Mouse (Mus musculus): ENCODE measurements around the gene Sp9. TPM values are rescaled to one million over a fixed set of nuclear protein-coding genes. Genes with fewer than 3 reads are reported as not detected.

Sp9 gene
- polyA plus RNA-seq, 1 experiment from 2014 or later, result 4.6 TPM

GRCm38 (mm10) chr2:73268281-73268680 lies 3.4 kb upstream of the Sp9 start:
- no peak for ATAC-seq (ENCODE audit: low FRiP score, low read depth)
- under 1% methylated on average over 12 of the region's 12 CpGs for WGBS
- no peaks in the 10 kb centered on the region for H3K9me3 ChIP-seq
- H3K4me1 ChIP-seq, result peaks cover 53% of the 10 kb centered on the region
- H3K4me3 ChIP-seq, result no peak overlapping the region
- peaks cover 95% of the 10 kb centered on the region for H3K27me3 ChIP-seq
- H3K4me2 ChIP-seq (replicated peaks), result no peak overlapping the region
- no peak overlapping the region for H3K27ac ChIP-seq (replicated peaks)
- no peak overlapping the region for H3K9ac ChIP-seq (replicated peaks)
- H3K36me3 ChIP-seq, result no peaks in the 10 kb centered on the region

DNA sequence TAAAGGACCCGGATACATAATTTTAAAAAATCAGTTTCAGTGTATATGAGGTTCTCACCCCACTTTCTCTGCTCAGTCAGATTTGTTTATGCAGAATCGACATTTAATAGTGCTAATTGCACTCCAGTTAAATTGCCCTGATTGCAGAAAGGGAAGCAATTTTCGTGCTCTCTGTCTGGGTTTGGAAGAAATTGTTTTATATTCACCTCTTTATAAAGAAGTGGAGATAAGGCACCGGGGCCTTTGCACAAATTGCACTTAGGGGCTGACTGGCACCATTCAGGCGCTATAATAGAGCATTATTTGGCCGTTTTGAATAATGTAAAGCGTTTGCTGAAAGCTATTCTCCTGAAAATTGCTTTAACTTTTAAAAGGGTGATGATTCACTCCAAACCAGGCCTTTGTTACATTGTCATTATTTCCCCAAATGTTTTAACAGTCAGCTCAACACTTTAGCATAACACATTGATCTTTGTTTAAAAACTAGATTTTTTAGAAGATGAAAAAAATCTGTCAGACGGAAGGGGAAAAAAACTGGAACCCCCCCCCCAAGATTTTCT lies 2.8 kb upstream of the Sp9 start:
- peaks cover 95% of the 10 kb centered on the region for H3K27me3 ChIP-seq
- no peaks in the 10 kb centered on the region for H3K9me3 ChIP-seq
- 3% methylated on average over 8 of the region's 8 CpGs for WGBS
- H3K9ac ChIP-seq (replicated peaks), result no peak overlapping the region
- peaks cover 53% of the 10 kb centered on the region for H3K4me1 ChIP-seq
- H3K36me3 ChIP-seq, result no peaks in the 10 kb centered on the region
- ATAC-seq (ENCODE audit: low FRiP score, low read depth), result no peak
- H3K4me2 ChIP-seq (replicated peaks), result no peak overlapping the region
- H3K27ac ChIP-seq (replicated peaks), result no peak overlapping the region
- no peak overlapping the region for H3K4me3 ChIP-seq

- Histone ChIP-seq H3K27ac (replicated peaks) (no peak overlapping the region), H3K4me3 (no peak overlapping the region), H3K4me2 (replicated peaks) (no peak overlapping the region), H3K27me3 (peaks cover 95% of the 10 kb centered on the region), H3K9me3 (no peaks in the 10 kb centered on the region), H3K4me1 (peaks cover 51% of the 10 kb centered on the region), H3K9ac (replicated peaks) (no peak overlapping the region), H3K36me3 (no peaks in the 10 kb centered on the region)
- under 1% methylated on average over 17 of the region's 17 CpGs for WGBS
- ATAC-seq (ENCODE audit: low FRiP score, low read depth), result no peak
These were observed 2.1 kb upstream of the Sp9 start for GRCm38 (mm10) chr2:73269666-73270065.

DNA sequence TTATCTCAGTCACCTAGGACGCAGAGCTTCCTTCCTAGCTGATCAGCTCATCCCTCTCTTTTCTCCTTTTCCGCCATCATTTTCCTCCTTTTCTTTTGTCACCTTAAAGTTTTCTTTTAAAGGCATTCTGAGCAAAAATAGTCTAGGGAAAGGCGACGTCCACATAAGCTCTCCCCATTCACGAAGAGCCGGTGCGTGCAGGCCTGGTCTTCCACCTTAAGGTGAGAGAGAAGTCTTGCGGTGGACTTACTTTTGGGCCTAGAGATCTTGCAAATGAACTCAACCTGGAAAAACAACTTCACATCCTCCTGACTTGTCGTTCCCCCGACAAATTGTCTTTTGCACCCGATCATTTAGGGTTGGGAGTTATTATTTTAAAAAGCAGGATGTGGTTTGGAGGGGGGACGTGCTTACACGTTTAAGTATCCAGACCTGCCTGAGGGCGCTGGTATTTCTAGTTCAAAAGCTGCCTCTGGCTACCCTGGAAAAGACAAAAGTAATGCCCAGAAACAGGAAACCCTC lies 1.6 kb upstream of the Sp9 start:
- Histone ChIP-seq H3K36me3 (no peaks in the 10 kb centered on the region), H3K9me3 (no peaks in the 10 kb centered on the region), H3K4me2 (replicated peaks) (peak overlapping the region; percentile 56; the same call in 1 of the 2 replicates), H3K27me3 (peaks cover 93% of the 10 kb centered on the region), H3K4me1 (peaks cover 48% of the 10 kb centered on the region), H3K9ac (replicated peaks) (no peak overlapping the region), H3K27ac (replicated peaks) (no peak overlapping the region), H3K4me3 (peak overlapping the region; percentile 47)
- WGBS, result under 1% methylated on average over 14 of the region's 14 CpGs
- no peak for ATAC-seq (ENCODE audit: low FRiP score, low read depth)

- 1% methylated on average over 38 of the region's 38 CpGs for WGBS
- Histone ChIP-seq H3K27me3 (peaks cover 86% of the 10 kb centered on the region), H3K4me3 (peak overlapping the region; percentile 47), H3K9me3 (no peaks in the 10 kb centered on the region), H3K4me1 (peaks cover 47% of the 10 kb centered on the region), H3K36me3 (no peaks in the 10 kb centered on the region), H3K4me2 (replicated peaks) (peak overlapping the region; percentile 56), H3K27ac (replicated peaks) (peak overlapping the region; percentile 49; the same call in 1 of the 2 replicates), H3K9ac (replicated peaks) (no peak overlapping the region)
- ATAC-seq (ENCODE audit: low FRiP score, low read depth), result no peak
These were observed 899 bp upstream of the Sp9 start for GRCm38 (mm10) chr2:73270593-73271458.

GRCm38 (mm10) chr2:73272351-73273248 lies 875 bp downstream of the Sp9 start:
- Histone ChIP-seq H3K4me3 (peak overlapping the region; percentile 47), H3K36me3 (no peaks in the 10 kb centered on the region), H3K4me2 (replicated peaks) (peak overlapping the region; percentile 56), H3K9me3 (no peaks in the 10 kb centered on the region), H3K9ac (replicated peaks) (peak overlapping the region; percentile 57), H3K4me1 (peaks cover 53% of the 10 kb centered on the region), H3K27ac (replicated peaks) (peak overlapping the region; percentile 55), H3K27me3 (peaks cover 83% of the 10 kb centered on the region)
- no peak for ATAC-seq (ENCODE audit: low FRiP score, low read depth)
- WGBS, result under 1% methylated on average over 55 of the region's 55 CpGs

- peak overlapping the region; percentile 57 for H3K9ac ChIP-seq (replicated peaks)
- peak overlapping the region; percentile 47 for H3K4me3 ChIP-seq
- peak overlapping the region; percentile 55 for H3K27ac ChIP-seq (replicated peaks)
- no peaks in the 10 kb centered on the region for H3K36me3 ChIP-seq
- peak overlapping the region; percentile 56 for H3K4me2 ChIP-seq (replicated peaks)
- H3K9me3 ChIP-seq, result no peaks in the 10 kb centered on the region
- WGBS, result under 1% methylated on average over 101 of the region's 110 CpGs
- H3K4me1 ChIP-seq, result peaks cover 58% of the 10 kb centered on the region
- peaks cover 79% of the 10 kb centered on the region for H3K27me3 ChIP-seq
- ATAC-seq (ENCODE audit: low FRiP score, low read depth), result peak; percentile 42; the same call in 1 of the 2 replicates
These were observed 1.8 kb downstream of the Sp9 start for GRCm38 (mm10) chr2:73273249-73274118.

GRCm38 (mm10) chr2:73274119-73274920 lies 2.6 kb downstream of the Sp9 start:
- Histone ChIP-seq H3K27me3 (peaks cover 81% of the 10 kb centered on the region), H3K9me3 (no peaks in the 10 kb centered on the region), H3K9ac (replicated peaks) (peak overlapping the region; percentile 57), H3K4me2 (replicated peaks) (peak overlapping the region; percentile 56), H3K4me1 (peaks cover 65% of the 10 kb centered on the region), H3K27ac (replicated peaks) (peak overlapping the region; percentile 55), H3K4me3 (peak overlapping the region; percentile 47), H3K36me3 (no peaks in the 10 kb centered on the region)
- under 1% methylated on average over 83 of the region's 88 CpGs for WGBS
- no peak for ATAC-seq (ENCODE audit: low FRiP score, low read depth)

GRCm38 (mm10) chr2:73275261-73276040 lies 3.7 kb downstream of the Sp9 start:
- H3K9me3 ChIP-seq, result no peaks in the 10 kb centered on the region
- no peak overlapping the region for H3K27ac ChIP-seq (replicated peaks)
- 7% methylated on average over 8 of the region's 8 CpGs for WGBS
- H3K4me3 ChIP-seq, result peak overlapping the region; percentile 14; the same call in 1 of the 2 replicates
- no peak overlapping the region for H3K4me2 ChIP-seq (replicated peaks)
- peaks cover 66% of the 10 kb centered on the region for H3K4me1 ChIP-seq
- no peak for ATAC-seq (ENCODE audit: low FRiP score, low read depth)
- no peaks in the 10 kb centered on the region for H3K36me3 ChIP-seq
- peaks cover 78% of the 10 kb centered on the region for H3K27me3 ChIP-seq
- H3K9ac ChIP-seq (replicated peaks), result no peak overlapping the region

- WGBS, result 1% methylated on average over 6 of the region's 6 CpGs
- Histone ChIP-seq H3K4me2 (replicated peaks) (no peak overlapping the region), H3K9me3 (no peaks in the 10 kb centered on the region), H3K4me1 (peaks cover 63% of the 10 kb centered on the region), H3K4me3 (peak overlapping the region; percentile 14), H3K27ac (replicated peaks) (no peak overlapping the region), H3K27me3 (peaks cover 78% of the 10 kb centered on the region), H3K36me3 (no peaks in the 10 kb centered on the region), H3K9ac (replicated peaks) (no peak overlapping the region)
- no peak for ATAC-seq (ENCODE audit: low FRiP score, low read depth)
These were observed 4.4 kb downstream of the Sp9 start for GRCm38 (mm10) chr2:73276141-73276571.

All from midbrain, embryonic 12.5 days (tissue).